Mouse (Mus musculus): Measurements from ENCODE around the gene Sun2.

Sun2 gene

DNA sequence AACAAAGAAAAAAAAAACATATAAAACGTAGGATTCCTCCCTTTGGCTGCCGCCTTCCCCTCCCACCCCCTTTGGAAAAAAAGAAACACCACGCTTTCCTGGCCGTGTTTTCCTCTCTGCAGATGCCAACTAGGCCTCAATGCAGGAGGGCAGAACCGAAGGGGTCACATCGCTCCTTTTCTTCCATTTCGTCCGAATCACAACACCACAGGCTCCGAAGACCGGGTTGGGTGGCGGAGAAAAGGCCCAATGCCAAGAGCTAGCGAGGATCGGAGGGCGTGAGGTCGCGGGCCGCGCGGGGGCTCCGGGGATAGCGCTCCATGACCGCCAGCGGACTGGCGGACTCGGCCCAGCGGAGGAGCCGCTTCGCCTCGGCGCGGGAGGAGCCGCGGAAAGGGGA lies 55.2 kb downstream of the Sun2 start:
- DNase-seq (ENCODE audit: low read depth, low spot score) = peak; percentile 41

GRCm38 (mm10) chr15:79686046-79686869 lies 56.1 kb downstream of the Sun2 start:
- no peak for DNase-seq (ENCODE audit: low read depth, low spot score)

DNA sequence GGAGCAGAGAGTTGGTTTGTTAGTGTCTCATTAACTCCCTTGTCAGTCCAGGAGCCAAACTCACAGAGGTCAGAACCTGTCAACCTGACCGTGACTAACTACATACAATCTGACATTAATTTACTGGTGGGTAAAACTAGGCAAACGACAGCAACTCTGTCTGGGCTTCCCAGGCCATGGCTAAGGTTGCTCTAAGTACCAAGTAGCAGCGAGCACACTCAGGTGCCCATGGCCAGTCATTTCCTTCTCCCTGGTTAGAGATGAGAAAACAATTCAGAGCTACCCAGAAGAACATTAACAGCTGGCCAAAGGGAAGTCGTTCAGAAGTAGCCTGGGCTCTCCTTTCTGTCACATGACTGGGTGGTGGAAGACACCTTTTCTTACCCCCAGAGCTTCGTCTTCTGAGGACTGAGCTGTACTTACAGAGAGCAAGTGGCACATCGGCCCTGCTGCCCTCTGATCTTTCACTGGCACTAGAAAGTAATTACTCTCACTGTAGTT lies 57.1 kb downstream of the Sun2 start:
- no peak for DNase-seq (ENCODE audit: low read depth, low spot score)

GRCm38 (mm10) chr15:79684616-79685015 lies 57.7 kb downstream of the Sun2 start:
- DNase-seq (ENCODE audit: low read depth, low spot score) = no peak

- no peak for DNase-seq (ENCODE audit: low read depth, low spot score)
These were observed 58.5 kb downstream of the Sun2 start for GRCm38 (mm10) chr15:79683707-79684465.

DNA sequence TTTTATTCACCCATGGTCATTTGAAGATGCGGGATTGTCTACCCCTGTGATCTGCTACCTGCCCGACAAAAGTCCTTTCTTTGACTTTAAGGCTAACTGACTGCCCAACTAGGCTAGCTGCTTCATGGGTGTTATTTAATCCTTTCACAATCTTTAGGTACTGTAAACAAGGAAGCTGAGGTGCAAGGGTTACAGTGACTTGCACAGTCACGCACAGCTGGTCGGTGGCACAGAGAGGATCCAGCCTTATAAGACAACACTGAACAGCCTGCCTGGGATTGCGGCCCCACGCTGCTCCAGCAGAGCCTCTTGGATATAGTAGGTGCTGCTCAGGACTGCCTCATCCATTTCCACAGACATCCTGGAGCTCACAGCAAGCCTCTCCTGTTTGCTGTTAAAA lies 59.2 kb downstream of the Sun2 start:
- DNase-seq (ENCODE audit: low read depth, low spot score) = no peak

GRCm38 (mm10) chr15:79681973-79682372 lies 60.4 kb downstream of the Sun2 start:
- DNase-seq (ENCODE audit: low read depth, low spot score) = no peak

GRCm38 (mm10) chr15:79677936-79678335 lies 64.4 kb downstream of the Sun2 start:
- DNase-seq (ENCODE audit: low read depth, low spot score) = no peak

Data from mesoderm, embryonic 11.5 days (tissue).